Mouse (Mus musculus): ENCODE data around the gene Dab1.

The Dab1 gene

DNA sequence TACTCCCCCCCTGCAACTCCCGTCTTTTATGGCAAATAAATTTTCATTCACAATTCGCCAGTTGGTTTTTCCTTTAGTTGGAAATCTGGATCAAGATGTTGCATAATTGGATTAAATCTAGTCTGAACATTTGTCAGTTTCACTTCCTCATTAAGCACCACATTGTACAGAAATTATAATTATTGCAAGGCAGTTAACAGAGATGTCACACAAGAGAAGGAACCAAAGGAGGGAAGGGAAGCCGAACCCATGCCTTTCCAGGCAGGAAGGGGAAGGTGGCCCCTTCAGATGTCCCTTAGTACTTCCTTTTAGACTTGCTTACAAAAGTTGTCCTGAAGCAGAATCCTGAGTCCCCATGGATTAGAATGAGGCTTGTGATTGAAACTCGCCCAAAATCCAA, 1078.5 kb downstream of the Dab1 start:
- DNase-seq = no peak

- peak; percentile 67 to 68 for DNase-seq
Measured at GRCm38 (mm10) chr4:104705664-104706645, 1086.8 kb downstream of the Dab1 start.

DNA sequence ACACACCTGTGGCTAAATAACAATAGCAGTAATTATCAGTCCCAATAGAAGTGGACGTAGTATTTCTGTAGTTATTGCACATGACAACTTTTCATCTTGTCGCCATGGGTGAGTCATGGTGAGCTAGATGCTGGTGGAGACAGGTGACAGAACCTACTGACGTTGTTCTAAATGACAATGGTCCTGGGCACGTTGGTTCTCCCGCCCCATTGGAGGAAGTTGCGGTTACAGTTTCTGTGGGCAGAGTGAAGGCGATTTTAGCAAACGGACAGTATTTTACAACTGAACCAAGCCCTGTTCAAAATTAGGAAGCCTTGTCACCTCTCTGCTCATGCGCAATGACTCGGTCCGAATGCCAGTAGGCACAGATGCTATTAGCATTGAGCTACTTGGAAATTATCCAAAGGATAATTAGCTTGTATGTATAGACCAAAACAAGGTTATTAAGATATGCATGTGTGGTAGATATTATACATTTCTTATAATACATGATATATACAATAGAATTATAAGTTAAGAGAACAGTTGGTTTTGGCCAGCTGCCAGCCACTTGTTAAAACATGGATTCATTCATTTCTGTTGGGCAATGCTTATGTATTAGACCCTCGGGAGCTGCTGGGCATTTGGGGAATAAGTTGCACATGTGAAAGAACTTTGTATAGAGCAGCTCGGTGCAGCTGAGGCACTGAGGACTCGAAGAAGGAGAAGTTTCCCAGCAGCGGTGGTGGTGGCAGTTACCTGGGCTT, 1093.4 kb downstream of the Dab1 start:
- peak in 1 of 2 experiments; percentile 33 for DNase-seq

- no peak for DNase-seq
Measured at GRCm38 (mm10) chr4:104714925-104715519, 1095.9 kb downstream of the Dab1 start.

DNA sequence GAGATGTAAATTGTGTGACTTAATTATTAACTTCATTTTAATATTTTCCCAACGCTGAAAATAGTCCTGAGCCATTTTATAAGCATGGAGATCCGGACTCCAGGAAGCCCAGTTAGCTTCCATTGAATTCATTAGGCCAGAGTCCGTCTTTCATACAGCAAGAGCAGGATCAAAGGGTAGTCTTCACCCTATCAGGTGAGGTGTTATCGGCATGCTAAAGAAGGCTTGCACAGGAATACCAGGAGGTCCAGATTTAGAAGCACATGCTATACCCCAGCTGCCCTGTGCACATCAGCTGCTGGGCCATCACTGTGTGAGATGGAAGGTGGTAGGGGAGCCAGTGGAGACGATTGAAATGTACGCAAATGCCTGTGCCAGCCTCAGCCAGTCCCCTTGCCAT, 1096.7 kb downstream of the Dab1 start:
- DNase-seq = no peak

DNA sequence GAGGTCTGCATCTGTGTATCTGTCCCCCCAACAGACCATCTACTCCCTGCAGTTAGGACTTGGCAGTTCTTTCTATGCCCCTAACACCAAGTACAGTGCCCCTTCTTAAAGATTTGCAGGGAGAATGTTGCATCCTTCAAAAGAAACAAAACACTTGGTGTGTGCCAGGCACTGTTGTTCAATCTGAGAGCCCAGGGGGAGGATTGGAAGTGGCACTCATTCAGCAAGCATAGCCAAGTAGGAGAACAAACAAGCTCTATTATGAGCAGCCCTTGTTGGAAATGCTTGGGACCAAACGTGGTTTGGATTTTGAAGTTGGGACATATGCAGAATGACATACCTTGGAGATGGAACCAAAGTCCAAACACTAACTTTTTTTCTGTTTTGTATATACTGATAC, 1097.3 kb downstream of the Dab1 start:
- DNase-seq = no peak

DNA sequence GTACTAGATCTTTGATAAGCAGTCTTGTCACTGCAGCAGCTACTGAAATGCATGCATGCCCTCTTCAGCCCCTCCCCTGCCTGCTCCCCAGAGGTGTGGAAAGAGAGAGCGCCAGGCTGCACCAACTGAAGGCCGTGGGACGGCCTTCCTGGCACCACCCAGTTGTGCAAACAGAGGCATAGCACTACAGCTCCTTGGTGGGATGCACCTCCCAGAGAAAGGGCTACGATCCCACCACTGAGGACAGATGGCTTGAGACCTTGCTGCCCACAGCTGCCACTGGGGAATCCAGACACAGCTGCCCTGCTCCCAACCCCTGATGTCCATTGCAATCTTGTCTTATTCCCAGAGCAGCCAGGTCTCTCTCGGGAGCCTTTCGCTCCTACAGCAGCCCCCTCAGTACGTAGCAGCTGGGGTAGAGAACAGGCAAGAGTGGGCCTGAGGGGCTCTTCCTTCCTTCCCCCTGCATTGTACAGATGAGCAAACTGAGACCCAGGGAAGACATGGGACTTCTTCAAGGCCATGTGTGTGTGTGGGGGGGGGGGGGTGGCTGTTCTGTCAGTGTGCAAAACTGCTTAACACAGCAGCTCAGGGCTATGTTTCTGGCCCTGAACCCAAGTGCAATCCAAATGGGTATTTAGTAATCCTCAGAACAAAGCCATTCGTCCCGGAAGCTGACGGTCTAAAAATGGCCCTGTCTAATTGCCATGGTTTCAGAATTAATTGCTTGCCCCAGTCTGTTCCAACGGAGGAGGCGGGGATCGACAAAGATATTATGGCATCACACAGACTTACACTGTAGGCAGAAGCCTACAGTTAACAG, 1100.0 kb downstream of the Dab1 start:
- DNase-seq = no peak

DNA sequence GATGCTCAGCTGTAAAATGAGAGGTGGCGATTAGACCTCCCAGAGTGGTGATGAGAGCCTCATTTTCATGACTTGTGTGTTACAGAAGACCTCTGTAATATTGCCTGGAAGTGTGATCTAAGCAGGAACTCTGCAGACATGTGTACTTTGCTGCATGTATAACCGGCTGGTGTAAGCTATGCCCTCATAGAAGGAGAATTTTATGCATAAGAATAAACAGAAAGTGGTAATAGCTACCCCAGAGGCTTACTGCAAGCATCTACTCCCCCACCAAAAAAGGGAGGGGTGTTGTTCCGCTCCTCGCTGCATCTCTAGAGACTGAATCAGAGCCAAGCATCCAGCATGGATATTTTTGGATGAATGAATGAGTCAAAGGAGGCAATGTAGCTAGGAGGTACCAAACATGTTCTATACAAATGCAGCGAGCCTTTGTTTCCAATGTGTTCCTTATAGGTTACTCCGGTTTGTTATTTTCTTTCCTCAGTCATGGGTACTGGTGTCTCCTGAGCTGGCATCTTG, 1104.4 kb downstream of the Dab1 start:
- DNase-seq = no peak

- peak; percentile 28 to 56 for DNase-seq
Measured at GRCm38 (mm10) chr4:104724258-104724657, 1105.1 kb downstream of the Dab1 start.

DNA sequence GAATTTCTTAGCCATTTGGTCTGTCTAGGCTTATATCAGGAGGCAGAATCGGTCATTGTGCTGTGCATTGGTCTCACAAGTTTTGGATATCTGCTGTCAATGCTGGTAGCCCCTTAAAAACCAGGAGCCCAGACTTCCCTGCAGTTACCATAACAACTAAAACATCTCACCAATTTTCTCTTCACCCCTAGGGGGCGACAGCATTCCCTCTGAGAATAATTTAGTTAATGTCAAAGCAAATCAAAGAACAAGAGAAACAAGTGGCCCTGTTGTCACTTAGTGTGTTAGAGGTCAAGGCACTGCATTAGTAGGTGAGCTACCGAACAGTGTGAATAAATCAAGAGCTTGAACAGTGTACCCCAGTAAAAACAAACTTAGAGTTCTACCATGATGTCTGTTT, 1106.5 kb downstream of the Dab1 start:
- peak in 1 of 2 experiments; percentile 47 for DNase-seq

DNA sequence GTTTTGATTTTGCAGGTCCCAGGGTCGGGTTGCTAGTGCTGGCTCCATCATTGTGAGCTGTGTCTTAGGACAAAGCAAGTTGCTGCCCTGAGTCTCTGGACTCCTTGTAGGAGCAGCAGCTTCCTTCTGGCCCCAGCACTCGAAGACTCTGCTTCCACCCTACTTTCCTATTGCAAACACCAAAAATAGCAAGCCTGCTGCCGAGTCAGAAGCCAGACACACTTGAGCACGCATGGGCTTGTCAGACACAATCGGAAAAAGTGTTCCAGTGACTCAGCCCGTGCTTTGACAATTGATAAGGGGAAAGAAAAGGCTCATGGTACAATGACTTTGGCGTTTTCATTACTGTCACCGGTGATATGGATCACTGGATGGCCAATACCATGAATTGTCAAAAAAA, 1110.0 kb downstream of the Dab1 start:
- no peak for DNase-seq

GRCm38 (mm10) chr4:104746500-104746899, 1127.3 kb downstream of the Dab1 start:
- peak in 1 of 2 experiments; percentile 34 for DNase-seq

GRCm38 (mm10) chr4:104754090-104754489, 1134.9 kb downstream of the Dab1 start:
- no peak for DNase-seq

DNA sequence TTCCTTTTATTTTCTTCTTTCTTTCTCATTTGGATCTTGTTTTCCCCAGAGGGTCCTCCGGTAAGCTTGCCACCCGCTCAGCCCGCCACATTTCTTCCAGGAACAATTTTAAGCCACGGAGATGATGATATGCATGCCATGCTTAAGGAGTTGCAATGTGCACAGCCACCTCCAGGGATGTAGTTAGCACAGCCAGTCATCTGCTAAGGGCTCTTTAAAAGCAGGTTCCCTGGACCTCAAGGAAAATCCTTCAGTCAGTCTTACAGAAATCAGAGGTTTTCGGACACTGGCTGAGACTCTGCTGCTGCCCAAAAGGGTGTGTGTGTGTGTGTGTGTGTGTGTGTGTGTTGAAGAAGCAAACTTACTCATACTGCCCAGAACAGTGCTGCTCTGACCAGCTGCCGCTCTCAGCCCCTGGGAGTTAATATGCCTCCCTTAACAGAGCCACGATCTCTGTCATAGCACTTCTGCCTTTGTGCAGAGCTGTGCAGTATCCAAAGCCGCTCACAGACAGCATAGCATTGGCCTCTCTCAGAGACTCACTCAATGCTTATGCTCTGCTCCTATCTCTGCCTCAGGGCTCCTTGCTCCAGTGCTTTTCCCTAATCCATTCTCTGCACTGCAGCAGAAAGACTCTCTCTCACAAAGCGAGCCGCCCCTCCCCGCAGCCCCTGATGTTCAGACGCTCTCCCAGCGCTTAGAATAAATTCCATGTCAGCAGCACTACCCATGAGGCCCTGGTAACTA, 1141.9 kb downstream of the Dab1 start:
- no peak for DNase-seq

DNA sequence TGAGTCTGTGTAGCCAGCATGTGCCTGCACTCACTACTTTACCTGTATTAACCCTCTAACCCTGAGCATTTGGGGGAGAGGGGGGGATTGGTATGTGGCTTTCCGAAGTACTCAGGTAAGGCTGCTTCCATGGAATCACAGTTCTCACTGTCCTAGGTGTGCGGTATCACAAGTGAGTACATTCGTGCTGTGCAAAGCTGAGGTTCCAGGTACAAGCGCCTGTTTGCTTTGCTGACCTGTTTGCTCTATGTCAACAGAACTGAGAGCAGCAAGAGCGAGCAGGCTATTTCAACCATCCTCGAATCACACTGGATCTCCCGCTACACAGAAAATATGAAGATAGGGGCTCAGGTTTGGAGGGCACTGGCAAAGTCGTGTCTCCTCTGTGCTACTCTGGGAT, 1146.9 kb downstream of the Dab1 start, which contains the start of gene C8b:
TSS of gene C8b (plus strand) at position 253 of the 400 bp plus-strand sequence.
- DNase-seq = no peak

- DNase-seq = no peak
Measured at GRCm38 (mm10) chr4:104768190-104768589, 1149.0 kb downstream of the Dab1 start.

DNA sequence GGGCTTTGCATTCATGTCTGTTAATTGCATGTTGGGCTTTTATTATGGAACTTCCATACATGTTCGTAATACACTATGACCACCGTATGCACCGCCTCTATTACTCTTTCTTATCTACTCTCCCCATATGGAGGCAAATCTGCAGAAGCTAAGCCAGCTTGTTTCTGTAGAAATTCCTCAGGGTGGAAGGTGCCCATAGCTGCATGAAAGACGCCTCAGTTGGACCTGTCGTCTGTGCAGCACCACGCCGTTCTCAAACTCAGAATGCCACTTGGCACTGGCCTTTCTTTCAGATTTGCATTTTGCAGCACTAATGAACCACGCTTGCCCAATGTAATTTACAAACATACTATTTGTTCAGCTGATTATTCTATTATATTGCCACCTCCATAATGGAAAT, 1150.4 kb downstream of the Dab1 start:
- DNase-seq = no peak

- DNase-seq = no peak
Measured at GRCm38 (mm10) chr4:104770331-104770730, 1151.2 kb downstream of the Dab1 start.

DNA sequence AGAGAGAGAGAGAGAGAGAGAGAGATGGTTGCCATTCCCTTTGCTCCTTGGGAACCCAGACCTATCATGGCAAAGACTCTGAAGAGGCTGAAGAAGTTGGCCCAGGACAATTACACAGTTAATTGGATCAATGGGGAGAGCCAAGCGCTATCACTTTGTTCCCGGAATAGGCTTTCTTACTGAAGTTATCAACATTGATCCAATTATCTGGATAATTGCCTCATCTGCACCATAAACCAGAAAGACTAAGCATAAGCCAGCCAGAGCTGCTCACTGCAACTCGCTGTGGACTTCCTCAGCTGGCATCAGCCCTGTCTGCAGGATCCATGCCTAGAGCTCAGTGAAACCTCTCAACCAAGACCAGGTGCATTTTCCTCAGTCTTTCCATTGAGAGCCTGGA, 1156.4 kb downstream of the Dab1 start:
- DNase-seq = no peak

- no peak for DNase-seq
Measured at GRCm38 (mm10) chr4:104779460-104779859, 1160.3 kb downstream of the Dab1 start.

DNA sequence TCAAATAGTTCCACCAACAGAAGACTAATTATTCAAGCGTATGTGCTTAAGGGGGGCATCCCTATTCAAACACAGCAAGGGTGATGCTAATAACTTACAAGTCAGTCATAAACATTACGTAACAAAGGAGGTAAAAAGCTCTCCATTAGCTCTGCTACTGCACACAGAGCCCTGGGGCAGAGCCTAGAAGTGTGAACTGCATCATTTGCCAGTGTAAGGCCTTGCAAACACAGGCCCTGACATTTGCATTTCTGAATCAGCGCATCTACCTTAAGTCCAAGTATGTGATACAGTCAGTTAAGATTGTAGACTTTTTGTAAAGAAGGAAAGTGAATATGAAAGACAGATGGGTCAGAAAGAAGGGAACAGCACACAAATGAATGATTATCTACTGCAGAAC, 1162.3 kb downstream of the Dab1 start:
- DNase-seq = no peak

All from cerebellum, postnatal 25 days (tissue).